Mouse (Mus musculus): ENCODE measurements around the gene Nek7. TPM values are rescaled to one million over a fixed set of nuclear protein-coding genes. Genes with fewer than 3 reads are reported as not detected.

Nek7 gene
- total and polyA plus RNA-seq, 3 experiments: 29.1 to 75.1 (median 63.7) TPM

- Histone ChIP-seq H3K4me3 (replicated peaks in 1 of 3; ENCODE audit: low read depth in 2 of 3, low read length in 2 of 3, poor library complexity in 1 of 3) (no peak overlapping the region), H3K36me3 (replicated peaks in 1 of 2; ENCODE audit: control insufficient read depth in 1 of 2, insufficient read depth in 1 of 2, low read length in 1 of 2) (peaks cover 18 to 73% of the 10 kb centered on the region in 2 experiments), H3K9me3 (replicated peaks; ENCODE audit: low read length) (peaks cover 4% of the 10 kb centered on the region), H3K9ac (ENCODE audit: insufficient read depth, low read depth) (no peak overlapping the region), H3K27ac (ENCODE audit: insufficient read depth, low read depth) (no peak overlapping the region), H3K79me2 (replicated peaks; ENCODE audit: control insufficient read depth, extremely low read depth, insufficient read depth, poor library complexity, severe bottlenecking) (peaks cover 83% of the 10 kb centered on the region), H3K27me3 (replicated peaks) (no peaks in the 10 kb centered on the region), H3K4me1 (ENCODE audit: control insufficient read depth in 1 of 2, insufficient read depth in 2 of 2) (peaks cover 32 to 82% of the 10 kb centered on the region in 2 experiments), H3K4me2 (ENCODE audit: insufficient read depth, low read depth, poor library complexity, severe bottlenecking) (no peak overlapping the region)
- dilution Hi-C loops (cut with MboI; ENCODE audit: extremely low pct_ligation_motif_present, extremely low pct_unique_long_range_greater_than_20kb, low sequenced_read_pairs) (no loop called here), in situ Hi-C loops (cut with MboI; ENCODE audit: low pct_ligation_motif_present, low pct_unique_long_range_greater_than_20kb, low sequenced_read_pairs) (no loop called here)
- TF ChIP-seq KAT2A (IDR thresholded peaks at IDR 0.05; ENCODE audit: insufficient replicate concordance, low read length): no peak
- TF ChIP-seq RAD21 (IDR thresholded peaks at IDR 0.05; ENCODE audit: low read depth, low read length): no peak
- no peak for TF ChIP-seq CHD2 (IDR thresholded peaks at IDR 0.05; ENCODE audit: low read length)
- no peak for TF ChIP-seq MAZ (IDR thresholded peaks at IDR 0.05; ENCODE audit: low read depth, low read length)
- no peak for TF ChIP-seq SIN3A (IDR thresholded peaks at IDR 0.05; ENCODE audit: low read length)
- no peak for TF ChIP-seq TBP (conservative IDR thresholded peaks at IDR 0.05; ENCODE audit: low read depth, low read length)
- TF ChIP-seq MAFK (IDR thresholded peaks at IDR 0.05; ENCODE audit: insufficient replicate concordance, low read length): no peak
- no peak for TF ChIP-seq MYC (IDR thresholded peaks at IDR 0.05; ENCODE audit: low read depth, low read length)
- TF ChIP-seq NELFE (IDR thresholded peaks at IDR 0.05; ENCODE audit: low read depth, low read length): no peak
- no peak for DNase-seq (ENCODE audit: extremely low read depth)
Observed at GRCm38 (mm10) chr1:138592466-138592865, 27.5 kb downstream of the Nek7 start.

- dilution Hi-C loops (cut with MboI; ENCODE audit: extremely low pct_ligation_motif_present, extremely low pct_unique_long_range_greater_than_20kb, low sequenced_read_pairs): no loop called here
- Histone ChIP-seq H3K36me3 (replicated peaks in 1 of 2; ENCODE audit: control insufficient read depth in 1 of 2, insufficient read depth in 1 of 2, low read length in 1 of 2) (peaks cover 18 to 80% of the 10 kb centered on the region in 2 experiments), H3K79me2 (replicated peaks; ENCODE audit: control insufficient read depth, extremely low read depth, insufficient read depth, poor library complexity, severe bottlenecking) (peaks cover 76% of the 10 kb centered on the region), H3K4me2 (ENCODE audit: insufficient read depth, low read depth, poor library complexity, severe bottlenecking) (no peak overlapping the region), H3K4me3 (replicated peaks in 1 of 3; ENCODE audit: low read depth in 2 of 3, low read length in 2 of 3, poor library complexity in 1 of 3) (no peak overlapping the region), H3K27me3 (replicated peaks) (no peaks in the 10 kb centered on the region), H3K9ac (ENCODE audit: insufficient read depth, low read depth) (no peak overlapping the region), H3K27ac (ENCODE audit: insufficient read depth, low read depth) (no peak overlapping the region), H3K4me1 (ENCODE audit: control insufficient read depth in 1 of 2, insufficient read depth in 2 of 2) (peaks cover 25 to 75% of the 10 kb centered on the region in 2 experiments), H3K9me3 (replicated peaks; ENCODE audit: low read length) (peaks cover 4% of the 10 kb centered on the region)
- no peak for DNase-seq (ENCODE audit: extremely low read depth)
- TF ChIP-seq CTCF (conservative IDR thresholded peaks at IDR 0.05 in 1 of 2, IDR thresholded peaks at IDR 0.05 in 1 of 2; ENCODE audit: low read depth in 2 of 2, low read length in 2 of 2) (no peak), PAX5 (IDR thresholded peaks at IDR 0.05; ENCODE audit: low read length) (no peak), BHLHE40 (IDR thresholded peaks at IDR 0.05; ENCODE audit: low read depth, low read length) (0 out of 2 replicates have a peak, but pooled peaks have one; percentile 14), KAT2A (IDR thresholded peaks at IDR 0.05; ENCODE audit: insufficient replicate concordance, low read length) (no peak), E2F4 (IDR thresholded peaks at IDR 0.05; ENCODE audit: insufficient replicate concordance, low read depth, low read length) (no peak), ZMIZ1 (IDR thresholded peaks at IDR 0.05; ENCODE audit: low read depth, low read length) (no peak), JUND (conservative IDR thresholded peaks at IDR 0.05; ENCODE audit: low read depth, low read length) (no peak), RCOR1 (conservative IDR thresholded peaks at IDR 0.05; ENCODE audit: low read depth, low read length) (no peak), EP300 (IDR thresholded peaks at IDR 0.05; ENCODE audit: low read length) (peak; percentile 29; the same call in 1 of the 2 replicates), MAX (IDR thresholded peaks at IDR 0.05; ENCODE audit: low read length) (no peak), SIN3A (IDR thresholded peaks at IDR 0.05; ENCODE audit: low read length) (no peak), ZC3H11A (IDR thresholded peaks at IDR 0.05; ENCODE audit: low read depth, low read length) (no peak), RAD21 (IDR thresholded peaks at IDR 0.05; ENCODE audit: low read depth, low read length) (no peak), GABPA (IDR thresholded peaks at IDR 0.05; ENCODE audit: insufficient replicate concordance, low read depth, low read length) (no peak), ELF1 (IDR thresholded peaks at IDR 0.05; ENCODE audit: low read depth, low read length) (no peak), MXI1 (IDR thresholded peaks at IDR 0.05; ENCODE audit: low read depth, low read length) (no peak)
- in situ Hi-C loops (cut with MboI; ENCODE audit: low pct_ligation_motif_present, low pct_unique_long_range_greater_than_20kb, low sequenced_read_pairs): no loop called here
Observed at GRCm38 (mm10) chr1:138590451-138591022, 29.4 kb downstream of the Nek7 start.

Measured in CH12.LX (cell line).